Mouse (Mus musculus): ENCODE results near the gene Tnfrsf17.
"Not testable (repeated sequence)": the region's sequence is repeated elsewhere in the genome, so short reads cannot be mapped to it uniquely, and the experiment has no call there.

The Tnfrsf17 gene

GRCm38 (mm10) chr16:11313512-11313911 is at the start of gene Tnfrsf17:
Gene Tnfrsf17 (plus strand): TSS chr16:11313812.
- no peak for DNase-seq

- DNase-seq, result no peak
These were observed 47.1 kb upstream of the Tnfrsf17 start for GRCm38 (mm10) chr16:11266556-11266955.

GRCm38 (mm10) chr16:11269808-11270207 is 43.8 kb upstream of the Tnfrsf17 start:
- DNase-seq, result no peak

- no peak for DNase-seq
These were observed 43.0 kb upstream of the Tnfrsf17 start for GRCm38 (mm10) chr16:11270642-11271041.

- DNase-seq, result no peak
These were observed 42.5 kb upstream of the Tnfrsf17 start for GRCm38 (mm10) chr16:11271073-11271472.

GRCm38 (mm10) chr16:11276888-11277287 is 36.7 kb upstream of the Tnfrsf17 start:
- no peak for DNase-seq

GRCm38 (mm10) chr16:11278778-11279177 is 34.8 kb upstream of the Tnfrsf17 start:
- no peak for DNase-seq

- no peak for DNase-seq
These were observed 30.9 kb upstream of the Tnfrsf17 start for GRCm38 (mm10) chr16:11282655-11283232.

- DNase-seq, result no peak
These were observed 28.7 kb upstream of the Tnfrsf17 start for GRCm38 (mm10) chr16:11284881-11285280.

- DNase-seq, result no peak
These were observed 27.7 kb upstream of the Tnfrsf17 start for GRCm38 (mm10) chr16:11285949-11286348.

- DNase-seq, result not testable (repeated sequence)
These were observed 24.7 kb upstream of the Tnfrsf17 start for GRCm38 (mm10) chr16:11288873-11289272.

GRCm38 (mm10) chr16:11295583-11295982 is 18.0 kb upstream of the Tnfrsf17 start:
- not testable (repeated sequence) for DNase-seq

GRCm38 (mm10) chr16:11297700-11298099 is 15.9 kb upstream of the Tnfrsf17 start:
- DNase-seq, result peak in 1 of 2 experiments; percentile 21

GRCm38 (mm10) chr16:11303741-11304140 is 9.9 kb upstream of the Tnfrsf17 start:
- DNase-seq, result no peak

GRCm38 (mm10) chr16:11305531-11305930 is 8.1 kb upstream of the Tnfrsf17 start:
- DNase-seq, result no peak

- DNase-seq, result no peak
These were observed 2.2 kb downstream of the Tnfrsf17 start for GRCm38 (mm10) chr16:11315786-11316320.

GRCm38 (mm10) chr16:11316748-11317147 is 3.1 kb downstream of the Tnfrsf17 start:
- peak; percentile 41 to 48 for DNase-seq

- peak; percentile 35 to 39 for DNase-seq
These were observed 3.7 kb downstream of the Tnfrsf17 start for GRCm38 (mm10) chr16:11317324-11317723.

- peak; percentile 99 for DNase-seq
These were observed 9.1 kb downstream of the Tnfrsf17 start, which contains the start of gene Snx29 for GRCm38 (mm10) chr16:11322409-11323323. Gene Snx29 (plus strand): TSS chr16:11322908.

GRCm38 (mm10) chr16:11323324-11324051 is 9.9 kb downstream of the Tnfrsf17 start:
- peak; percentile 17 to 24 for DNase-seq

GRCm38 (mm10) chr16:11330081-11330800 is 16.6 kb downstream of the Tnfrsf17 start:
- no peak for DNase-seq

- no peak for DNase-seq
These were observed 17.4 kb downstream of the Tnfrsf17 start for GRCm38 (mm10) chr16:11331030-11331429.

Measured in B cell, adult 2 months (primary cell).